Mouse (Mus musculus) liver, embryonic 14 days (tissue): ENCODE data around the gene Zfp599. TPM values are rescaled to one million over a fixed set of nuclear protein-coding genes. Genes with fewer than 3 reads are reported as not detected.

Source experiments
- polyA plus RNA-seq: library from polyadenylated mRNA; depleted of rRNA; stranded (reverse); fragments of >200 nt; gene quantifications from 2 replicates; pipeline ENCODE4 v1.2.3, GENCODE M21; 2012; rRNA removed

The Zfp599 gene
- polyA plus RNA-seq = 0.76 and 0.81 TPM in 2 replicates

GRCm38 (mm10) chr9:22259184-22260091 lies at the start of gene Zfp599:
TSS of gene Zfp599 (minus strand) at chr9:22259895.

DNA sequence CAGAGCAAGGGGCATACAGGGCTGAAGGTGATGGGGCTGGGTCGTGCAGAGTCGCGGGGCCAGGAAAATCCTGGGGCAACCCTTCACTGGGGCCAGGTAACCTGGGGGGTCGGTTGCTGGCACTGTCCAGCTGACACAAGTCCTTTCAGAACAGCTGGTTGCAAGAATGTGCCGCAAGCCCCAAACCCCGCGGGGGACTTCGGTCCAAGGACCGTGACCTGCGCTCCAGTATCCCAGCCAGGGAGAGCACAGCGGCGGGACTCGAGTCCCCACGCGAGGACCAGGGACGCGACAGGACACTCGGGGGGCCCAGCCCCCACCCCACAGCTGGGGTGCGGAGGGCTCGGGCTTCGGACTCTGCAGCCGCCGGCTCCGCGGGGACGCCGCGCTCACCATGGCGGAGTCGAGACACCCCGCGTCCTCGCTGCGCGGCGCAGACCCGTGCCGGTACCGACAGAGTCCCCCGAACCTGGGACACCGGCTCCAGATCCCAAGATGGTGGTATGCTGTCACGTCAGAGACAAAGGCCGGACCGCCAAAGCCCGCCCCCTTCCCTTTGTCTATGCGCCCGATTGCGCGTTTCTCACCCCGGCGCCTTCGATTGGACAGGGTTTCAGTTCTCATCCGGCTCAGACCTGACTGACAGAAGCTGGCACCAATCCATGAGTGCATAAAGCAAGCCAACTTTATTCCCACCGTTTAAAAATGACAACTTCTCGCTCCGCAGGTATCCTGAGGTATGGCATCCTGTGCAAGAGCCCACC lies 47.6 kb upstream of the Zfp599 start, which contains the start of gene Zfp810:
Zfp810 (minus strand) TSS at position 493 of the 764 bp plus-strand sequence.

GRCm38 (mm10) chr9:22225581-22226388 lies 33.9 kb downstream of the Zfp599 start, which contains the start of gene Zfp809:
TSS of gene Zfp809 (plus strand) at chr9:22225714.

Other genes with a start within 250 kb of the Zfp599 start
- 0.01 and 0.03 TPM in 2 replicates for gene Elavl3, start 207.9 kb downstream of the Zfp599 start, polyA plus RNA-seq
- not detected in 2 replicates for gene Gm49318, start 188.6 kb downstream of the Zfp599 start, polyA plus RNA-seq
- gene Zfp653, start 188.5 kb downstream of the Zfp599 start, polyA plus RNA-seq = 7.3 and 7.9 TPM in 2 replicates
- gene Ecsit, start 174.5 kb downstream of the Zfp599 start, polyA plus RNA-seq = 13.1 and 15.4 TPM in 2 replicates
- gene Cnn1, start 160.7 kb downstream of the Zfp599 start, polyA plus RNA-seq = 0.12 and 0.29 TPM in 2 replicates
- gene Elof1, start 142.7 kb downstream of the Zfp599 start, polyA plus RNA-seq = 52.9 and 66.3 TPM in 2 replicates
- gene Acp5, start 124.2 kb downstream of the Zfp599 start, polyA plus RNA-seq = 160 and 181 TPM in 2 replicates
- 29.2 and 32.3 TPM in 2 replicates for gene Pigyl, start 103.0 kb downstream of the Zfp599 start, polyA plus RNA-seq
- gene Zfp872, start 71.8 kb downstream of the Zfp599 start, polyA plus RNA-seq = 0.02 and 0.05 TPM in 2 replicates
- gene Zfp809, start 34.2 kb downstream of the Zfp599 start, polyA plus RNA-seq = 5.2 and 5.7 TPM in 2 replicates
- 1.9 and 2.4 TPM in 2 replicates for gene Zfp810, start 47.8 kb upstream of the Zfp599 start, polyA plus RNA-seq
- 20.1 and 23.2 TPM in 2 replicates for gene Anln, start 129.3 kb upstream of the Zfp599 start, polyA plus RNA-seq
- 0.98 and 1.1 TPM in 2 replicates for gene 9530077C05Rik, start 151.6 kb upstream of the Zfp599 start, polyA plus RNA-seq
- gene Gm17545, start 194.4 kb upstream of the Zfp599 start, polyA plus RNA-seq = not detected in 2 replicates
- 34.7 and 35.3 TPM in 2 replicates for gene Rp9, start 209.8 kb upstream of the Zfp599 start, polyA plus RNA-seq
- 2.5 and 2.7 TPM in 2 replicates for gene Bbs9, start 215.8 kb upstream of the Zfp599 start, polyA plus RNA-seq